Mouse (Mus musculus): ENCODE results near the gene Ppm1l.
A peak's percentile ranks its signal among the peaks of the same experiment; 100 is the strongest.

The Ppm1l gene

GRCm38 (mm10) chr3:69598261-69599165 lies 281.9 kb downstream of the Ppm1l start, which contains the start of gene B3galnt1:
B3galnt1 (minus strand) TSS chr3:69598960.
- DNase-seq (ENCODE audit: low read depth), result peak; percentile 16

- DNase-seq (ENCODE audit: low read depth), result no peak
Measured at GRCm38 (mm10) chr3:69599166-69599500, 282.5 kb downstream of the Ppm1l start.

DNA sequence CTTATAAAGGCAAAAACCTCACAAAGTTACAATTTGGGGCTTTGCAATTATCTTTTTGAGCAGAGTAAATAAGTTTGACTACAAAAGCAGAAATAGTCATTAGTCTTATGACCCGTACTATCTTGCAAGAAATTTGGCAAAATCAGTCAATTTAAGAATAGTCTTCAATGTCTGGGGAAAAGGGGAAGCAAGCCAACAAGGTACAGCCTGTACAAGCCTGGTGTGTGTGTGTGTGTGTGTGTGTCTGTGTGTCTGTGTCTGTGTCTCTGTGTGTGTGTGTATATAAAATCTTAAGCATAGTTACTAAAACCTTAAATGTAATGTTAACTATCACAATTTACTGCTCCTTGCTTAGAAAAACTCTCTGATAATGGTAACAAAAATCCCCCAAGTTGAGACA lies 290.3 kb downstream of the Ppm1l start:
- no peak for DNase-seq (ENCODE audit: low read depth)

DNA sequence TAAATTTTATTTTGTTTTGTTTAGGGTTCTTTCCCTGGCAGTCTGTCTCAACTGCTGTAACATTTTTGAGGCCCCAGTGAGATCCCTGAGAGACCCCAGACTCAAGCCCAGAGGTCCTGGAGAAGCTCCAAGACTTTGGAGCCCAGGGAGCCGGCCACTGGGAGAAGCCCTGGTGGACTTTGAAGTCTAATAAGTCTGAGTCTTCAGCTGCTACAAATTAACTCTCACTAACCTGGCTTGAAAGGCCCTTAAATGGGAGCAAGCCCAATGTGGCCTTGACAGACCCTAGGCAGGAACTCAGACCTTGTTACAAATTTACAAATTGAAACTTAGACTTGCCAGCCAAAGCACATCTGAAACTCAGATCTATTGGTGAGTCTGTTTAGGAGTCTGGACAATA lies 290.8 kb downstream of the Ppm1l start:
- no peak for DNase-seq (ENCODE audit: low read depth)

- no peak for DNase-seq (ENCODE audit: low read depth)
Measured at GRCm38 (mm10) chr3:69607909-69608308, 291.2 kb downstream of the Ppm1l start.
